Mouse (Mus musculus): ENCODE data around the gene Lmf1.

Lmf1 gene

GRCm38 (mm10) chr17:25643517-25644294 lies 64.8 kb downstream of the Lmf1 start:
- no peak for DNase-seq (ENCODE audit: low spot score)

GRCm38 (mm10) chr17:25644761-25645160 lies 65.9 kb downstream of the Lmf1 start:
- DNase-seq (ENCODE audit: low spot score), result no peak

GRCm38 (mm10) chr17:25645661-25646060 lies 66.8 kb downstream of the Lmf1 start:
- no peak for DNase-seq (ENCODE audit: low spot score)

- no peak for DNase-seq (ENCODE audit: low spot score)
Measured at GRCm38 (mm10) chr17:25647901-25648300, 69.0 kb downstream of the Lmf1 start.

GRCm38 (mm10) chr17:25648678-25649216 lies 69.9 kb downstream of the Lmf1 start:
- DNase-seq (ENCODE audit: low spot score), result no peak

DNA sequence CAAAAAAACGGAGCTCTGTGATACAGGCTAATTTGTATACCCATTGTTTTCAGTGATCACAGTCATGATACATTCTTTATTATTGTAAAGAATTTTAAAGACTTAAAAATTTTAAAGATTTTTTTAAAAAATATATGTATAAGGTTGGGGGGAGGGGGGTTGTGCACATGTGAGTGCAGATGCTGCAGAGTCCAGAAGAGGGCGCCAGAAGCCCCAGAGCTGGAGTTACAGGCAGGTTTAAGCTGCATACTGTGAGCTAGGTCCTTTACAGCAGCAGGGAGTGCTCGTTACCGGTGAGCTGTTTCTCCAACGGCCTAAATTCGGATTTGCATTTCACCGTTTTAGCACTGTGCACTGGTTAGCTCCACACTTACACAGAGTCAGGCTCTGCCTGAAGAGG lies 71.8 kb downstream of the Lmf1 start:
- no peak for DNase-seq (ENCODE audit: low spot score)

GRCm38 (mm10) chr17:25652272-25652671 lies 73.4 kb downstream of the Lmf1 start:
- DNase-seq (ENCODE audit: low spot score), result no peak

DNA sequence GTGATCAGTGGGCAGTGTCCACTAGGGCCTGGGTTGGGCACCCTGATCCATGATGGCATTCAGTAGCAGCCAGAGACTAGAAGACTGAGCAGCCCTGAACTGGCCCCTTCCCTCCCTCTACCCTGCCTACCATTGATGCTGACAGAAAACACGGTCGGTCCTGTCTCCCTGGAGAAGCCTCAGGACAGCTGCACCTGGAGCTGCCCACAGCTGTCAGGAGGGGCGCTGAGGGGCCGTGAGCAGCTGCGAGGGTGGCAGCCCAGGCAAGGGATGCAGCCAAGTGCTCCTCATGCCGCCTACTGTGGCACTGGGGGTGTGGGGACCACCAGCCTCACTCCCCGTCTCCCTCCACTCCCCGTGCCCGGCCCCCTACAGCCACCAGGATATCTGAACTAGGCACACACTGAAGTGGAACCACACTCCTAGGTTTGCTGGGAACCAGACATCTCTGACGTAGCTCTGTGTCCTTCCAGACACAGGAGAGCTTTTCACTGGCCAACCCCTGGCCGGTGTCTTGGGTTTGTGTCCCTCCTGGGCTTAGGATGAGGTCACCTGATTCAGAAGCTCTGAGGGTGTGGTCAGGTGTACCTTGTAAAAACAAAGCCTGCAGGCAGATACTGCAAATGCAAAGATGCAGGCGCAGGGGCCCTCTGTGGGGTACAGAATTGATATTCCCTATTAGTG lies 77.4 kb downstream of the Lmf1 start:
- DNase-seq (ENCODE audit: low spot score), result no peak

GRCm38 (mm10) chr17:25656826-25657189 lies 77.9 kb downstream of the Lmf1 start:
- DNase-seq (ENCODE audit: low spot score), result no peak

DNA sequence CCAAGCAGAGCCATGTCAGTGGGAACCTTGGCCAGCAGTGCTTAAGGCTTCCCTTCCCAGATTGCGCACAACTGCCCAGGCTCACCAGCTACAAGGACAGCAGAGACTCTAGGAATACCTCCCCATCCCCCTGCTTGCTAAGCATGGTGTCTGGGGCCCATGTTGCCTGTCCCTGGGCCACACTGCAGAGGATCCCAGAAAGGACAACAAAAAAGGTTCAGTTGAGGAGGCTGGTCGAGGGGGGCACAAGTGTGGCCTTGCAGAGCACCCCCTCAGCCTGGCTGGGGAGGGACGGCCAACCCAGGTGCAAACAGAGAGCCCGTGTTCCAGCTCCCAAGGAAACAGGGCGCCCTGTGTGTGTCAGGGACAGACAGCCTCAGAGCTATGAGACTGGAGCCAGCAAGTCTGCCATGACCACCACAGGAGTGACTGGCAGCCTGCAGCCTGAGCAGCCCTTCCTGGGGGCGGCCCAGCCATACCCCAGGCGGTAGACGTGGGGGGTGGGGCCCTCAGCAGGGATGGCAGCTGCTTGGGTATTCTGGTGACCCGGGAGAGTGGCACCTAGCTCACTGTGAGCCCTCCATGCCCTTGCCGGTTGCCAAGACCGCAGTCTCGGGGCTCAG lies 84.4 kb downstream of the Lmf1 start:
- no peak for DNase-seq (ENCODE audit: low spot score)

DNA sequence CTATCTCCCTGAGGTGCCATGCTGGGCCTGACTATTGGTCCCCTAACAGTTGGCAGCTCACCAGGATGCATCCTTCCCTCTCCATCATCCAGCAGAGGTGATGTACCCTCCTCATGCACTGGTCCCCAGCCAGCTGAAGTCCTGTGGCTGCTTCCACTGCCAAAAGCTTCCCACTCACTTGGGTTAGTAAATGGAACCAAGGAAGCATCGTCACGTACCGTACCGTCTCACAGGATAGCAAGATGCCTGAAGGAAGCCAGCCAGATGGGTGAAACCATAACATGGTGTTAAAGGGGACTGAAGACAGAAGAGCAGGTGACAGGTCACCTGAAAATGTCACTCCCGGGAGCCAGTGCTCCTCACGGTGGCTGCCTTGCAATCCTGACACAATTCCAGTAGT lies 86.6 kb downstream of the Lmf1 start:
- DNase-seq (ENCODE audit: low spot score), result no peak

- DNase-seq (ENCODE audit: low spot score), result no peak
Measured at GRCm38 (mm10) chr17:25665891-25666290, 87.0 kb downstream of the Lmf1 start.

DNA sequence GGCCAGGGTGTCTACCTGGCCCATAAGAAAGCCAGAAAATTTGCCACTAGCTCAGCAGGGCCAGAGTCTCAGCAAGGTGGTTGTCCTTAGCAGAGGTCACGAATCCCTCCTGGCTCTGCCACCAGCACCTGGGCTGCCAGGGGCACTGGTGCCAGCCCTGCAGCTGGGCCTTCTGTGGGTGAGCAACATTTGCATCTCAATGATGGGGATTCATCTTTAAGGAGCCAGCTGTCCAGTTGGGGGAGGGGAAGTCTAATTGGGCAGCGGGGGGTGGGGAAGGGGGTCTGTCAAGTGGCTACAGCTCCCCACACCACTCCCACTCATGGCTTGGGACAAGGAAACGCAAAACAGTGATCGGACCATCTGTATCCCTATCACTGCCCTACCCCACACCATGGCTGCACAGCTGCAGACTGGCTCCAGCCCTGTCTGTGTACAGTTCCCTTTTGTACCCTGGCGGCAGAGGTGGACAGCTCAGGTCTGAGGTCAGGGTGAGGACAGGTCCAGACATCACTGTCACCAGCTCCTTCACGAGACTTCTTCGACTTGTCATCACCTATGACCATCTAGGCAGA lies 89.7 kb downstream of the Lmf1 start:
- no peak for DNase-seq (ENCODE audit: low spot score)

GRCm38 (mm10) chr17:25672982-25673381 lies 94.1 kb downstream of the Lmf1 start:
- DNase-seq (ENCODE audit: low spot score), result no peak

DNA sequence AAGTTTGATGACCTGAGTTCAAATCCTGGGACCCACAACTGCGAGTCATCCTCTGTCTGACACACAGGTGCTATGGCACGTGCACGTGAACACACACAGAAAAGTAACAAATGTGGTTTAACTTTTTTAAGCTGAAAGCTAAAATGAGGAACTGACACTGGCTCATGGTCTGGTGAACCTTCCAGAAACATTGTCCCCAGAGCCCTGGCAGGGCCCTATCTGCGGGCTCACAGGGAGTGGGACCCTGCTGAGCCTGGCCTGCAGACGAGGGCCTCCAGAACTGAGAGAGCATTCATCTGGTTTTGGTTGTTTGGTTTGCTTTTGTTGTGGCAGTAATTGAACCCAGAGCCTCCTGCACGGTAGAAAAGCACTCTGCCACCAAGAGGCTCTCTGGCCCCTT lies 99.1 kb downstream of the Lmf1 start:
- DNase-seq (ENCODE audit: low spot score), result no peak

DNA sequence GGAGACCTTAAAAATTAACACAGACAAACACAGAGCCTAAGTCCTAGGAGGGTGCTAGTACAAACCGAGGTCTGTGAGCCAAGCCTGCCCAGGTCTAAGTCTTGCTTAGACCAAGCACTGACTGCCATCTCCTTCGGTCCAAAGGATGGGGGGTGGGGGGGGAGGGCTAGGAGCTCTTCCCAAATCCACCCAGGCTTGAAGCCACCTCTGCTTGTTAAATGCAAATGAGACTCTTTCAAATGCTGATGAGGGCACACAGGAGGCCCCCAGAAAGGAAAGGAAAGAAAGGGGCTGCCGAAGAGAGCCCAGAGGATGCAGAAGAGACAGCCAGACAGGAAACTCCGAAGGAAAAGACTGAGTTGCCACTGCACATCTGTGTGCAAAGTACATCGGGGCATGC lies 100.9 kb downstream of the Lmf1 start:
- DNase-seq (ENCODE audit: low spot score), result no peak

- DNase-seq (ENCODE audit: low spot score), result no peak
Measured at GRCm38 (mm10) chr17:25681636-25682035, 102.8 kb downstream of the Lmf1 start.

- no peak for DNase-seq (ENCODE audit: low spot score)
Measured at GRCm38 (mm10) chr17:25686323-25686722, 107.4 kb downstream of the Lmf1 start.

- no peak for DNase-seq (ENCODE audit: low spot score)
Measured at GRCm38 (mm10) chr17:25688922-25689321, 110.0 kb downstream of the Lmf1 start.

DNA sequence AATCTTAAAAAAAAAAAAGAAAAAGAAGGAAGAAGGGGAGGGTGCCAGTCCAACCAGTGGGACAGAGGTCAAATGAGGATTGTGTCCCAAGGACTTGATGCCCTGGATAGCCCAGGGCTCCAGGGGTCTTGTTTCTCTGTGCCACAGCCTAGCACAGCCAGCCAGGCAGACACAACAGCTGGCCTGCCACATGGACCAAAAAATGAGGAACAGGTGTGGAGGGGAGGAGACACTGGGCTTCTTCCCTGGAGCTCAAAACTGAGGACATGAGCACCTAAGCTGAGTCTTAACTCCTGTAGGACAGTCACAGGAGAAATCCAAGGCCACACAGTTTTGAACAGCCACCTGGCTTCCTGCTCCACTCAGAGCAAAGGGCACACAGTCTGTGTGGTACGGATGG lies 117.4 kb downstream of the Lmf1 start:
- no peak for DNase-seq (ENCODE audit: low spot score)

DNA sequence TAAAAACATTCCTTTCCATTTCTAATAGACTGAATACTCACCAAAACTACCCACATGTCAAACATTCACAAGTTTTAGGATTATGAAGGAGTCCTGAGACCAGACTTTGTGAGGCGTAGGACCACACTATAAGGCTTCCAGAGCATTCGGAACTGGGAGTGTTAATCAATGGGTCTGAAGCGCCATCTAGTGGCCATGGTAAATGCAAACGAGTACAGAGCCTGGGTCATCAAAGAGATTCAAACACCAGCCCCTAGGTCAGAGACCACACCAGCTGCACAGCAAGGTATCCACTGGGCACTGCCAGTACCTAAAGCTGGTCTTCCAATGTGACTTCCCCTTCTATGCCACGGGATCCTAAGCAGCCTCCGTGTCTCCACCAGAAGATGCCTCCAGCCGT lies 119.6 kb downstream of the Lmf1 start:
- DNase-seq (ENCODE audit: low spot score), result peak; percentile 49

GRCm38 (mm10) chr17:25700863-25701496 lies 122.1 kb downstream of the Lmf1 start:
- DNase-seq (ENCODE audit: low spot score), result no peak

All from ovary, postnatal 36 days (tissue).